Mouse (Mus musculus): Measurements from ENCODE around the gene Gprc5a.

The Gprc5a gene

GRCm38 (mm10) chr6:135055882-135056281 lies 9.6 kb upstream of the Gprc5a start:
- TF ChIP-seq GATA4 (IDR thresholded peaks at IDR 0.05; ENCODE audit: insufficient replicate concordance, low read length) = no peak

DNA sequence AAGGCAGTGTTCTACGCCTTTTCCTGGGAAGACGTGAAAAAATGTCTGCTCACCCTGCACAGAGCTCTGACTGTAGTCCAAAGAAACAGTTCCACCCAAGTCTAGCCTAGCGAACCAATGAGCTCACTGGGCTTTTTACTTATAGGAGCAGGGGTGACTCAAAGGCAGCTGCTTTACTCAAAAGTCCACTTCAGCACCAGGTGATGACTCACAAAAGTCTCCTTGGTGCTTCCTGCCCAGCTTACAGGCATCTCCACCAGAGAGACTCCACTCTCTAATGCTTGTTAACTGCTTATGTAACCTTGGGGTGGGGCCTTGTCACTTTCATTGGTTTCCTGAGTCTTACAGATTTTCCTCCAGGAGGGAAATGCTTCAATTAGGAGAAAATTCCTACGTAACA lies 4.7 kb upstream of the Gprc5a start:
- no peak for TF ChIP-seq GATA4 (IDR thresholded peaks at IDR 0.05; ENCODE audit: insufficient replicate concordance, low read length)

GRCm38 (mm10) chr6:135064621-135065020 lies 830 bp upstream of the Gprc5a start:
- no peak for TF ChIP-seq GATA4 (IDR thresholded peaks at IDR 0.05; ENCODE audit: insufficient replicate concordance, low read length)

DNA sequence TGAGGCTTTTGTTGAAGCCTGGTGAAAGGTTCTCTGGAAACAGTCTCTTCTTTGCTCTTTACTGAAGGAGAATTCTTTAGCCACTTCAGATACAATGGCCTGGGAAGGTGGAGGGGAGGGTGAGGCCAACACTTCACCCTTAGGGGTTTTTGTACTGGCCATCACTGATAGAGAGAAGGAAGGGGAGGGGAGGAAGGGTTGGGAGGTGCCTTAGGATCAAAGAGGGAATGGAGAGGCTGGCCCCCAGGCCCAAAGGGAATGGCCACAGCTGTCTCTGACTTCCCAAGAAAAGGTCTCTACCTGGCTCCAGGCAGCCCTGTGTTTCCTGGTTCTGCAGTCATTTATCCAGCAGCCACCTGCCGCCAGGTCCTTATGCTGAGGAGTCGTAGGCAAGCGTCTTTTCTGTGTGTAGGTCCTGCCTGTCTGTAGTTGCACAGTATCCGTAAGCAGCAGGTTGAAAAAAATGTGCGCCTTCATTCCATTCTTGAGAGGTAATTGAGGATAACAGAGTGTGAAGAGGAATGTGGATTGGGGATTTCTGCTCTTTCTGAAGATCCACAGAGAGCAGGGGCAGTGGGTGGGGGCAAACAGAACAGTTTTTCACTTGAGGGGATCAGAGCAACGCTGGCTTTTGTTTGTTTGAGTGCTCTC lies 1.5 kb downstream of the Gprc5a start:
- no peak for TF ChIP-seq GATA4 (IDR thresholded peaks at IDR 0.05; ENCODE audit: insufficient replicate concordance, low read length)

DNA sequence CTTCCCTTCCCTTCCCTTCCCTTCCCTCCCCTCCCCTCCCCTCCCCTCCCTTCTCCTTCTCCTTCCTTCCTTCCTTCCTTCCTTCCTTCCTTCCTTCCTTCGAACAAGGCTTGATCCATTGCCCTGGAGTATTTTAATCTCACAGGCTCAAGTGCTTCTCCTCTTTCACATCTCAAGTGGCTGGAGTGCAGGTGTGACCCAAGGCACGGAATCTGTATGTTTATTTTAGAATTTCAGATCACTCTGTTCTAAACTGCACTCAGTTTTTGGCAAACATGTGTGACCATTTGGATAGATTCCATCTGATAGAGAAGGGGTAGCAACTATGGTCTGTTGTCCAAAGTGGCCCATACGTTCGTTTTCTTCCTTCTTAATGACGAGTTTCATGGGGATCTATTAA lies 2.8 kb downstream of the Gprc5a start:
- TF ChIP-seq GATA4 (IDR thresholded peaks at IDR 0.05; ENCODE audit: insufficient replicate concordance, low read length) = no peak

DNA sequence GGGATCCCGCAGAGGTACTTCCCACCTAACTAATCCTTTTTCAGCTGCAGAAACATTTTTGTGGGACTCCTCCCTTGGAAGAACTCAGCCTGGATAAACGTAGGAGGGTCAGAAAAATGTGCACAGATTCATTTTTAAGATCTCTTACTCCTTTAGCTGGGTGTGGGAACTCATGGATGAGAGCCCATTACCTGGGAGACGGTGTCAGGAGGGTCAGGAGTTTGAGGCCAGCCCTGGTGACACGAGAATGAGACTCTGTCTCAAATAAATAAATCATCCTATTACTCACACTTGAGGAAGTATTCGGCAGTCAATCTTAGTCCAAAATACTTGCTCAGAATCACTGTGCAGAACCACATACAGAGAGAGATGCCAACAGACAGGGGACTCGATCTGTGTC lies 4.4 kb downstream of the Gprc5a start:
- no peak for TF ChIP-seq GATA4 (IDR thresholded peaks at IDR 0.05; ENCODE audit: insufficient replicate concordance, low read length)

- no peak for TF ChIP-seq GATA4 (IDR thresholded peaks at IDR 0.05; ENCODE audit: insufficient replicate concordance, low read length)
These were observed 4.9 kb downstream of the Gprc5a start for GRCm38 (mm10) chr6:135070347-135070746.

DNA sequence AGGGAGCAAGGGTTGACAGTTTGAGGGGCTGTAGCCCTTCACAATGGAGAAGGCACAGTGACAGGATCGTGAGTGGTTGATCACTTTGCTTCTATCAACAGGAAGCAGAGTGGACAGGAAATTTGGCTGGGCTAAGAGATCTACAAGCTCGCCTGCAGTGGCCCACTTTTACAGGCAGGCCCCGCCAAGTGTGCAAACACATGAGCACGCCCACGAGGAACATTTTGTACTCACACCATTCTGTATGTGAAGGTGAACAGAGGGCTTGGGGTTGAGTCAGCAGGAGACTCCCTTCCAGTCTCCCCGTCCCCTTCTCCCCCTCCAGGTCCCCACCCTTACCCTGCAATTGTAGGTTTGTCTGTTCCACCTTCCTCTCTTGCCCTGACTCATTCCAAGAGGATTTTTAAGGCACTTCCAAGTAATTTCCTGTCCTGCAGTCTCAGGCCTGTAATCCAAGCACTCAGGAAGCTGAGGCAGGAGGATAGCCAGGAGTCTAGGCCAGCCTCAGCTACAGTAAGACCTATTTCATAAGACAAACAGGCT lies 9.0 kb downstream of the Gprc5a start:
- TF ChIP-seq GATA4 (IDR thresholded peaks at IDR 0.05; ENCODE audit: insufficient replicate concordance, low read length) = no peak

DNA sequence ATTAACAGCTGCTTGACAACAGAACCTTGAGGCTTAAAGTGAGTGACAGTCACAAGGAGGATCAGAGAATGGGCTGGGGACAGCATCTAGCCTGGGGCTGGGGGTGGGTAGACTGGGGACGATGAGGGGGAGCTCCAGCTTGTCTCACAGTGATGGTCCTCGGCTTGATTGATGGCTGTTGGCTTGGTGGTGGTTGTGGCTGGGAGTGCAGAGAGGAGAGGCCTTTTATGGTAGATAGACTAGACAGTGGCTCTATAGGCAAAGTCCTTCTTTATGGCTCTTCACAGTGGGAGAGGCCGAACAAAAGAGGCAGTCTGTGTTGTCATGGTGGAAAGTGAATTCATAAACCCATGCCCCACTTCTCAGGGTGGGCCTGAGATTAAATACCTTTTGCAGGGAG lies 10.8 kb downstream of the Gprc5a start:
- no peak for TF ChIP-seq GATA4 (IDR thresholded peaks at IDR 0.05; ENCODE audit: insufficient replicate concordance, low read length)

DNA sequence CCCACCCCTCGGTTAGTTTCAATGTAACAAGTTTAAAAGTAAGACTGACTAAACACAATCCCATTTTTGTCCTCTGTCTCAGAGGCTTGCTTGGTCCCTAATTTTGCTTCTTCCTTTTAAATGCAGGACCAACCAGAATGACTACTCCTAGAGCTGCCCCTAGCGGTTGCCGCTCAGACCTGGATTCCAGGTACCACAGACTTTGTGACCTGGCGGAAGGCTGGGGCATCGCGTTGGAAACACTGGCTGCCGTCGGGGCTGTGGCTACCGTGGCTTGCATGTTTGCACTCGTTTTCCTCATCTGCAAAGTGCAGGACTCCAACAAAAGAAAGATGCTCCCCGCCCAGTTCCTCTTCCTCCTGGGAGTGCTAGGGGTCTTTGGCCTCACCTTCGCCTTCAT lies 13.0 kb downstream of the Gprc5a start:
- no peak for TF ChIP-seq GATA4 (IDR thresholded peaks at IDR 0.05; ENCODE audit: insufficient replicate concordance, low read length)

GRCm38 (mm10) chr6:135083991-135084502 lies 18.6 kb downstream of the Gprc5a start:
- no peak for TF ChIP-seq GATA4 (IDR thresholded peaks at IDR 0.05; ENCODE audit: insufficient replicate concordance, low read length)

GRCm38 (mm10) chr6:135085703-135086102 lies 20.3 kb downstream of the Gprc5a start:
- no peak for TF ChIP-seq GATA4 (IDR thresholded peaks at IDR 0.05; ENCODE audit: insufficient replicate concordance, low read length)

- no peak for TF ChIP-seq GATA4 (IDR thresholded peaks at IDR 0.05; ENCODE audit: insufficient replicate concordance, low read length)
These were observed 22.4 kb downstream of the Gprc5a start for GRCm38 (mm10) chr6:135087721-135088451.

- no peak for TF ChIP-seq GATA4 (IDR thresholded peaks at IDR 0.05; ENCODE audit: insufficient replicate concordance, low read length)
These were observed 24.3 kb downstream of the Gprc5a start for GRCm38 (mm10) chr6:135089786-135090185.

- TF ChIP-seq GATA4 (IDR thresholded peaks at IDR 0.05; ENCODE audit: insufficient replicate concordance, low read length) = no peak
These were observed 25.2 kb downstream of the Gprc5a start for GRCm38 (mm10) chr6:135090661-135091060.

GRCm38 (mm10) chr6:135092798-135093470 lies 27.5 kb downstream of the Gprc5a start:
- TF ChIP-seq GATA4 (IDR thresholded peaks at IDR 0.05; ENCODE audit: insufficient replicate concordance, low read length) = no peak

All from liver, adult (tissue).